Mouse (Mus musculus) central nervous system, embryonic 11.5 days (tissue): ENCODE measurements around the gene Caap1. TPM values are rescaled to one million over a fixed set of nuclear protein-coding genes. Genes with fewer than 3 reads are reported as not detected.

Experiments used
- polyA plus RNA-seq: library from polyadenylated mRNA; depleted of rRNA; stranded (reverse); fragments of >200 nt; gene quantifications from 2 replicates; pipeline ENCODE4 v1.2.3, GENCODE M21; 2012; rRNA removed

Gene Caap1
- polyA plus RNA-seq, result 20.4 and 32.1 TPM in 2 replicates

GRCm38 (mm10) chr4:94556265-94557054 is at the start of gene Caap1, which contains the start of gene Gm10306:
Gene Caap1, minus strand, starts transcription at chr4:94556796.
Gene Gm10306, plus strand, starts transcription at chr4:94556546.

GRCm38 (mm10) chr4:94603031-94603629 is 46.5 kb upstream of the Caap1 start, which contains the start of gene Plaa:
Gene Plaa, minus strand, starts transcription at chr4:94603244.

Other genes with a start within 250 kb of the Caap1 start
- gene Gm10306, start 250 bp downstream of the Caap1 start, polyA plus RNA-seq, result not detected in 2 replicates
- gene Plaa, start 46.4 kb upstream of the Caap1 start, polyA plus RNA-seq, result 64.7 and 66.5 TPM in 2 replicates
- 39.7 and 41.9 TPM in 2 replicates for gene Ift74, start 57.7 kb upstream of the Caap1 start, polyA plus RNA-seq
- 0.04 TPM in 1 of 2 replicates, not detected in the other for gene Lrrc19, start 93.3 kb upstream of the Caap1 start, polyA plus RNA-seq
- gene Tek, start 182.5 kb upstream of the Caap1 start, polyA plus RNA-seq, result 6.1 and 8.6 TPM in 2 replicates